Mouse (Mus musculus): Measurements from ENCODE around the gene Dad1.

Dad1 gene

DNA sequence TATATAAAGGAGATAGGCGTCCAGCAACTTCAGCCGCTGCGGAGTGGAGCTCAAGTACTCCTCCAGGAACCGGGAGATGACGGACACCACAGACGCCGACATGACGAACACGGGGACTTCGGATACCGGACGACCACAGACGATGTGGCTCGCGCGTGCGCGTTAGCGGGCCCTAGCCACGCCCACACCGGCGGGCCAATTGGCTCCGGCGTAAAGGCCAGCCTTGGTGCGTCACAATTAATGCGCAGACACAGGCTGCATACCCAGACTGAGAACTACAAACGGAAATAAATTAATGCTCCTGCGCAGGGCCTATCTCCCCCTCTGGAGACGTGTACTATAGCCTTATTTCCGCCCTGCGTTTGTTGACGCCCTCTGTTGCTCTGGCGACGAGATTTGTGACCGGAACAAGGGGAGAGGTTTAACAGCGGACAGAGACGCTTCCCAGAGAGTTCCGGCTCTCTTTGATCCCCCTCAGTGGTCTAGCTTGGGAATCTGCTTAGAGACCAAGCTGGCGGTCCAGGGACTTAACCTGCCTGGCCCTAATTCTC, at the start of gene Dad1, which contains the start of gene Abhd4:
Dad1 (minus strand) TSS at position 364 of the 551 bp plus-strand sequence.
Abhd4 (plus strand) TSS at position 448 of the 551 bp plus-strand sequence.
- peak; percentile 97 to 98 for DNase-seq (ENCODE audit: low spot score in 2 of 2)

DNA sequence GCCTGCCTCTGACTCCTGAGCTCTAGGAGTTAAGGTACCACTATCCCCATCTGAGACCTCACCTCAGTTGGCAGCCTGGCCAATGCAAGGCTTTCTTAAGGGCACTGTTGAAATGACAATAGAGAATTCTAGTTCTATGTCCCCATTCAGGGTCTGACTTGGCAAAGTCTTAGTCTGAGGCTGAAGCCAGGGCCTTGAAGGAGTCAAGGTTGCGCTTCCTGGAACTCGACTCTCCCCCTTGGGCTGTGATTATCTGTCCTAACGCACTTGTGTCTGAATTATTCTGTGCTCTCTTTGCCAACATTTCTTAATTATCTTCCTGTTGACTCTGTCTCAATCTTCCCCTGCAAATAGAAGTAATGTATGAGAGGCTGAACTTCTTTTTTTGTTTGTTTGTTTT, 46.8 kb upstream of the Dad1 start:
- no peak for DNase-seq (ENCODE audit: low spot score in 2 of 2)

DNA sequence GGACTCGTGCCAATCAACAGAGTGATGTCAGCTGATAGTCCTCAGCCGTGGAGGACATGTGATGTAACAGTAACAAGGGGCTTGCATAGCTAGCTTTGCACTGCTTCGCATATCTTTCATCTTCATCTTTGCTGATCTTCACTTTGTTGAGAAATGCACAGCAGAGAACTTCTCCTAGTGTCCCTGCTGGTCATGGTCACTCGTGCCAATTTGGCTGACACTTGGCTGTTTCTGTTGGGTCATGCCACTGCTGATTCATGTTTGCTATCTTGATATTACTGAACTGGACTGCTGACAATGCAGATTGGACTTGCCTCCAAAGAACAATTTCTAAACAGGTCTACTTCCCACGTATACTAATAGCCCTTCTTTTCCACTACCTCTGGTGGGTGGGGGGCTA, 46.2 kb upstream of the Dad1 start:
- DNase-seq (ENCODE audit: low spot score in 2 of 2): no peak

DNA sequence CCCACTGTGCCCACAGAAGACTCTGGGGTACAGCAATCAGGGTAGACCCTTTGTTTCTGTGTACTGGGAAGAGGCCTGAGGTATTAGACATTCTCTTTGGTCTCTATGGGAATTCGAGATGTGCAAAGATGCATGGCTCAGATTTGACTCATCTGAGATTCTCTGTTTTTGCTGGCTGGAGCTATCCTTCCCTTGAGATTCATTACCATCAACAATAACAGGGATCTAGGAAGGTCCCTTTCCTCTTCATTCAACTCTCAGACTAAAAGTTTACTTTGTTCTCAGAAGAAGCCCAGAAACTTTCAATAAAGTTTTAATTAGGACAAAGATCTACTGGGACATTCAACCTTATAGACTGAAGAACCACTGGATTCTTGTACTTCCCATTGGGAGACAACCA, 30.9 kb upstream of the Dad1 start, which contains the start of gene Olfr49:
Olfr49 (minus strand) TSS at position 101 of the 400 bp plus-strand sequence.
- DNase-seq (ENCODE audit: low spot score in 2 of 2): no peak

DNA sequence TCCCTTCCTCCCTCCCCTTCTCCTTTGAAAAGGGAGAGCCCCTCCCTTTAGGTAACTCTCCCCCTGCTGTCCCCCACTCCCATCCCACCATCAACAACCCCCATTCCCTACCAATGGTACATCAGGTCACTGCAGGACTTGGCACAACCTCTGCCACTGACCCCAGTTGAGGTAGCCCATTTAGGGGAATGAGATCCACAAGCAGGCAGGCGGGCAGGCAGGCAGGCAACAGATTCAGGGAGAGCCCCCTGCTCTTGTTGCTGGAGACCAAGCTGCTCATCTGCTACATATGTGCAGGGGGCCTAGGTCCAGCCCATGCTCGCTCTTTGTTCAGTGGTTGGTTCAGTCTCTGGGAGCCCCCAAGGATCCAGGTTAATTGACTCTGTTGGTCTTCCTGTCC, 22.5 kb upstream of the Dad1 start:
- DNase-seq (ENCODE audit: low spot score in 2 of 2): no peak

DNA sequence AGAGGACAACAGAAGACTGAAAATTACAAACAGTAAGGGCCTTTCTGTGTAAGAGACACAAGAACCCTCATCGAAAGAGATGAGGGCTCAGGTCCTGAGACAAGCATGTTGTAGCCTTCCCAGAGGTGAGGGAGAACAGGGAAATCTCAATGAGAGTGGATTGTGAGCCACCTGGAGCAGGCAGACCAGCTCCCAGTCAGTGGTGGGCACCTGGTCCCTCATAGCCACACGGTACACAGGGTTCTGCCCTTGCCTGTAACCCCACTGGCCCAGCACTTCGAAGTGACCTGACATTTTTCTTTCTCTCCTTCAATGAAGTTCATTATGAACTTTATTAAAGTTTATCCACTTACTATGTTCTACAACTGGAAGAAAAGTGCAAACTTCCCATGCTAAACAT, 18.8 kb upstream of the Dad1 start:
- no peak for DNase-seq (ENCODE audit: low spot score in 2 of 2)

DNA sequence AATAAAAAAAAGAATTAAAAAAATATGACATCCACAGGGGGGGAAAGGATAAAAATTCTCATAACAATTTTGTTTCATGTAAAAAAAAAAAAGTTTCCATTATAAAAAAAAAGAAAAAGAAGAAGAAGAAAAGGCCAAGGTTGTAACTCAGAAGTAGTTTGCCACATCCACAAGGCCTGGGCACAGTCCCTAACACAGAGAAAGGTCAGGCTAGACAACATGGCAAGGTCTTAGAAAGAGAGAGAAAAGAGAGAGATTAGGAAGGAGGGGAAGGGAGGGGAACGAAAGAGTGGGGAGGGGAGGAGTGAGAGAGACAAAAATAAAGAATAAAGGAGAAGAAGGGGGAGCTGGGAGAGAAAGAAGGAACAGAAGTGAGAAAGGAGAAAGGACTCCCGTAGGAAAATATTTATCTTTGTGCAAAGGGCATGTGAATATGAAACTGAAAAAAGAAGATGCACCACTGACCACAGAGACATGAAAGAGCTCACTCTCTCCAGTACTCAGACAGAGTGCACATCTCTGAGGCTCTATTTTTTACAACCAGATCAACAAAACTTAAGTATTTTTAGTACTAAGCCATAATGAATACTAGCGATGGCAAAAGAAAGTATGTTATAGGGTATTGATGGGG, 18.2 kb upstream of the Dad1 start:
- no peak for DNase-seq (ENCODE audit: low spot score in 2 of 2)

DNA sequence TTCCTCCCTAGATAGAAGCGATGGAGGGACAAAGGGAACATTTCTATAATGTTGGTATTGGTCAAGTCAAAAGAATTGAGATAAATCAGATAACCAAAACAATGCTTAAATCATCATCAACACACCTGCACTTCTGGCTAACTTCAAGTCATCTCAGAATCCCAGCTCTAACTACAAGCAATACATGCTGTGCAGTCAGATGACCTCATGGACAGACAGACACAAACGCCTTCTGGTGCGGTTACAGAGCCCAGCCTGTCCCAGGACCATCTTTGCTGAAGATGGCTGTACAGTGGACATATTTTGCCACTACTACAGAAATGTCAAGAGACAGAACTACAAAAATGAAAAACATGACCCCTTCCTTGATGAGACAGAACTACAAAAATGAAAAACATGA, 16.5 kb upstream of the Dad1 start:
- DNase-seq (ENCODE audit: low spot score in 2 of 2): no peak

DNA sequence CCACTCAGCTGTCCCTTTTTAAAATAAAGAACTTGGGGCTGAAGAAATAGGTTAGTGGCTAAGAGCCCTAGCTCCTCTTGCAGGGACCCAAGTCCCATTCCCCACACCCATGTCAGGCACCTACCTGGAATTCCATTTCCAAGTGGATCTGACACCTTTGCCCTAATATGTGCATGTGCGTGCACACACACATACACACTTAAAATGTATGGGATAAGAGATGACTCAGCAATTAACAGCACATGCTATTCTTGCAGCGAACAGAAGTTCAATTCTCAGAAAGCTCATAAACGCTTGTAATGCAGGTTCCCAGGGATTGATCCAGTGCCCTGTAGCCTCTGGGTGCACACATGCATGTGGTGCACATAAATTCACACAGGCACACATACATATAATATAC, 15.7 kb upstream of the Dad1 start:
- no peak for DNase-seq (ENCODE audit: low spot score in 2 of 2)

DNA sequence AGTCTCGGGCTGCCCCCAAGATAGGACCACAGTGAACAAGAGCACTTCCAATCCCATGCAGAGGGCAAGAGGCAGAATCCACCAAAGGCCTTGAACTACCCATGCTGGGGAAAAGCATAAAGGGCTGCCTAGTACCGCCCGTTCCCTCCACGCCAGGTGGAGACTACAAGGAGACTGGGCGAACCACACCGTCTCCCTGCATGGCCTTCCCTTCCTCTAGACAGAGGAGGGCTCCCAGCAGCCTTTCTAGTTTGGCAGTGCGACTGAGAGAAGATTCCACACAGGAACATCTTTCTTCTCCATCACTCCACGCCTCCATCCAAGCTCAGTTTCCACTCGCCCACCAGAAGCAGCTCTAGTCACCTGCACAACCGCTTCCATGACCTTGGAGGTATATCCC, 14.1 kb upstream of the Dad1 start:
- DNase-seq (ENCODE audit: low spot score in 2 of 2): no peak

DNA sequence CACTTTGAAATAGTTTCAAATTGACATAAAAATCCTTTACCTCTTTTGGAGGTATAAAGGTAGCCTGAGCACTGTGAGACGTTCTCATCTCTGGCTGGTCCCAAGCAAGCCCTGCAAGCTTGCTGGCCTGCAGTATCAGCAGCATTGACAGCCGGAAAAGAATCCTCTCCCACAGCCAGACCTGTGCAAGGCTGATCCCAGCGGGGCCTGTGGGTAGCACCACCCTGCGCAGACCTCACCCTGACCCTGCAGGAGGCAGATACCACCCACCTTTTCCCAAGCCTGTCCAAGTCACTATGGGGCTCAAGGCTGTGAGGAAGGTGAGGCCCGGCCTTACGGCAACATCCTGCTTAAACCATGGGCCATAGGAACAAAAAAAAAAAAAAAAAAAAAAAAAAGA, 12.0 kb upstream of the Dad1 start:
- no peak for DNase-seq (ENCODE audit: low spot score in 2 of 2)

DNA sequence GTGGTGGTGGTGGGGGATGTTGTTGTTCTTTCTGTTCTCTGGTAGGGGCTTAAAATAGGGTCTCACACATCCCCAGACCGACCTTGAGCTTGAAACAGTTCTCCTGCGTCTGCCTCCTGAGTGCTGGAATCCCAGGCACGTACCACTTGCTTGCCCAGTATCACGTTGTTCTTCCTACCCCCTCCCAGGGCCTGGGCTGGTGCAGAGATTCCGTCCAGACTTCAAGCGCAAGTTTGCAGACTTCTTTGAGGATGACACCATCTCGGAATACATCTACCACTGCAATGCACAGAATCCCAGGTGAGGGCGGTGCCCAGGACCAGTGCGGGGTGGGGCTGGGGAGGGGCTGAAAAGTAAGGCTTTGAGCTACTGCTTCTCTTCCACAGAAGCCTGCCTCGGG, 11.2 kb upstream of the Dad1 start:
- DNase-seq (ENCODE audit: low spot score in 2 of 2): no peak

DNA sequence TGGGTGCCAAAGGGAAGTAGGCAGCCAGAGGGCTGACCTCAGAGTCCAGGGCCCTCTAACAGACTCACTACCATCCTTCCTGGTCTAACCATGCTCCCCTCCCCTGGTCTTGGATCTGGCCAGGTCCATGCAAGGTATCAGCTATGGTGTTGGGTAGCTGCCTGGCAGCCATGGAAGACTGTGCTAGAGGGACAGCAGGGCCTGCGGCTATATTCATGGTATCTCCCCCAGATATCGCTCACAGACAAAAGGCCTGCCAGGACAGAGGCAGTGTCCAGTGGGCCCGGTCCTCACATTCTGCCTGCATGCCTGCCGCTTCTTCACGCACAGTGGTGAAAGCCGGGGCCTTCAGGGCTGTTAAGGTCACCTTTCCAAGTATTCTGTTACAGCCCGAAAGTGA, 10.3 kb upstream of the Dad1 start:
- DNase-seq (ENCODE audit: low spot score in 2 of 2): no peak

DNA sequence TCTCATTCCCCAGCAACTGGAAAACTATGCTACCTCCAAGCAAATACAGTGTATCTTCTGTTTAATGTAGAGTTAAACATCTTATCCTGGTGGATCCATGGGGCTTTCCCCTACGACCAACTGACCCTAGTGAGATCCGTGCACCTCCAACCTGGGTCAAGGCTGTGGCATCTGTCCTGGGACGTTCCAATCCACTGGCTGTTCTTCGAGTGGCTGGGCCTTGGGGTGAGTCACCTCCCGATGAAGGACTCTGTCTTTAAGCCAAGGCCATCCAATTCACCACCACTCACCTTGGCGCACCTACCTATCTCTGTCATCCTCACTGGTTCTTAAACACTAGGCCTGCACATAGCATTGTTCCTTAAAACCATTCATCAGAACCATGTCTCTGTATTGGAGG, 9.2 kb upstream of the Dad1 start:
- DNase-seq (ENCODE audit: low spot score in 2 of 2): no peak

DNA sequence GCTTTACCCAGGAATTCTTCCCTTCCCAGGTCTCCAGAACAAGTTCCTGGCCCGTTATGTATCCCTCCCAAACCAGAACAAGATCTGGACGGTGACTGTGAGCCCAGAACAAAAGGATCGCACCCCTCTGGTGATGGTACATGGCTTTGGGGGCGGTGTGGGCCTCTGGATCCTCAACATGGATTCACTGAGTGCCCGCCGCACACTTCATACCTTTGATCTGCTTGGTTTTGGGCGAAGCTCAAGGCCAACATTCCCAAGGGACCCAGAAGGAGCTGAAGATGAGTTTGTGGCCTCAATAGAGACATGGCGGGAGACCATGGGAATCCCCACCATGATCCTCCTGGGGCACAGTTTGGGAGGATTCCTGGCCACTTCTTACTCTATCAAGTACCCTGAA, 8.7 kb upstream of the Dad1 start:
- DNase-seq (ENCODE audit: low spot score in 2 of 2): no peak

DNA sequence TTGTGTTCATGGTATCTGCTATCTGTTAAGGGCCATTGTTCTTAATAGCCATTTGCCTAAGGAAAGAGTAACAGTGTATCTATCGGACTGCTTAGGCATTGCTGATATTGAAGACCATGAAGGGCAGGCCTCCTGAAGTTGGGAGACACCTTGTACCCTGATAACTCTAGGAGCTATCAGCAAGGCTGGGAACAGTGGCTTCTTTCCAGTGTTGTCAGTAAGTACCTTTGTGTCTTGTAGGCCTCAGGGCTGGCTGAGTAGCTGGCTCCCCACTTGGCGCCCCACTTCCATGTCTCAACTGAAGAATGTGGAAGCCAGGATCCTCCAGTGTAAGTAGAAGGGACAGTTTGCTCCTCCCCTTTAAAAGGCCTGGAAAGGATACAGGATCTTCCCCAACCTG, 7.5 kb upstream of the Dad1 start:
- DNase-seq (ENCODE audit: low spot score in 2 of 2): no peak

DNA sequence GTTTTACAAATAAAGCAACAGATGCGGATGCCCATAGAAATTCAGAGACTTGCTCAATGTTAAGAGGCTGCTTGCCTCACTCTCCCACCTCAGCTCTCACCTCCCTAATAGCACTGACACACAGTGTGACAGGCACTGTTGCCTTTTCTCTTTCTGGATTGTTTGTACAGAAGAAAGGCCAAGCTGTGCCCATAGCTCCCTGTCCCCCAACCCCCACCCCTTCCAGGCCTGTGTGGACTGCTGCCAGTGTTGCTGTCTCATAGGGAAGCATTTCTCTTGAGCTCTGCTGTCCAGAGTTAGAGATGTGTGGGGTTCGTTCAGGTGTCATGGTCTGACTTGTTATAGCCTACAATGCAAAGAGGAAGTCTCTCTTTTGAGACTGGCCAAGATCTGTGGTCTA, 6.3 kb upstream of the Dad1 start:
- DNase-seq (ENCODE audit: low spot score in 2 of 2): no peak

DNA sequence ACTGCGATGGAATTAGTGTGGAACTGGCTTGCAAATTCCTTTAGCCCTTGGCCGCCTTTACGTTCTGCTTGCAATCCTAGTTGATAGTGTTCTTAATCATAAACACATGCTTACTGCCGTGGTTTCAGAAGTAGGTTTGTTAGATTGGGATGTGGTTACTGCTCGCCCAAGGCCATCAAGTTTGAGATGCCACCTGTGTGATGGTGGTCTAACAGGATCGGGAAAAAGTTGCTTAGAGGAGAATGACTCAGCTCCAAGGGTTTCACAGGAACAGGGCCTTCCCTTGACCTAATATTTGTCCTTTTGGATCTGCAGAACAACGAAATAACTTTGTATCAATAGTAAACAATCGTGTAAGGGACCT, 5.8 kb upstream of the Dad1 start:
- no peak for DNase-seq (ENCODE audit: low spot score in 2 of 2)

DNA sequence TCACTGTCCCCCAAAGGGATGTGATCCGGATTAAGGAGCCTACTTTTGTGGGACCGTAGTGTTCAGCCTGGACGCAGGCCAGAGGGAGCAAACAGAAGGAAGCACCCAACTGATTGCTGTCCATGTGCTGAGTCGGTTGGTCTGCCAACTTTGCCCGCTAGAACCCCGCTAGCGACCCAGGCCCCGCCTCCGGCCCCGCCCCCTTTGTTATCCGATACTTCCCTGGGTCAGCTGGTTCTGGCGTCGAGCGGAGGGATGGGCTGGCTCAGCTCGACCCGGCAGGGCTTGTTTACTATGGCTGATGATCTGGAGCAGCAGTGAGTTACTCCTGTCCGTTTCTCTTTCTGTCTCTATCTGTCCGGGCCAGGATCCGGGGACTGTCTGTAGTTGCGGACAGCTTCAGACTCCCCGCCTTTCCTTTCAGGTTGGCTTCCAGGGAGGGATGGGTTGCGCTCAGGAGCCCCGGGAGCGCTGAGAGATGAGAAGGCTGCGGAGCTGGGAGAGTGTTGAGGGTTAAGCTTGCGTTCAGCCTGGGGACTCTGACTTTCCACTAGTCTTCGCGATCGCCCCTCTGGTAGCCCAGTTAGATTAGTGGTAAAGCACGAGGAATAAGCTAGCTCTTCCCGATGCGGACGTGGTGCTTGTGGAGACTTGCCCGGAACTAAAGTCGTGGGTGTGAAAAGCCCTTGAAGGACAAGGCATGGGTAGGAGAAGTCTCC, 5.3 kb upstream of the Dad1 start:
- peak; percentile 77 for DNase-seq (ENCODE audit: low spot score in 2 of 2)

DNA sequence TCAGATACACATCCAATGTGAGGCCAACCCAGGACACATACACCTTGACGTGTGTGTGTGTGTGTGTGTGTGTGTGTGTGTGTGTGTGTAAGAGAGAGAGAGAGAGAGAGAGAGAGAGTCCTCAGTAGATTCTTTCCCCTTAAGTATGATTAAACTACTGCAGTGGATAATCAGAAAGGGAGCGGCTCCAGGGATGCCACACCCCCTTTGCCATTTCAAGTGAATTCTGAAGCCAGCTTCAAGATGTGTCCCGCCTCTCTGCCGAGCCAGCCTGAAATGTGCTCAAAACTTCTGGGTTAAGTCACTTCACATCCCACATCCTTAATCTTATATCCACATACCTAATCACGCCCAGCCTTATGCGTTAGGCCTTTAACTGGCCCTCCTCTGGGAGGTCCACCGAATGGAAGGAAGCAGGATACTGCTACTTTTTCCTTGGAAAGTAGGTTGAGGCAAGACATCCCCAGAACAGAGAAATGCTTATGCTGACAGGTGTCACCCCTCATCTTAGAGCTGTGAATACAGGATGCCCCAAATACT, 4.3 kb upstream of the Dad1 start:
- no peak for DNase-seq (ENCODE audit: low spot score in 2 of 2)

DNA sequence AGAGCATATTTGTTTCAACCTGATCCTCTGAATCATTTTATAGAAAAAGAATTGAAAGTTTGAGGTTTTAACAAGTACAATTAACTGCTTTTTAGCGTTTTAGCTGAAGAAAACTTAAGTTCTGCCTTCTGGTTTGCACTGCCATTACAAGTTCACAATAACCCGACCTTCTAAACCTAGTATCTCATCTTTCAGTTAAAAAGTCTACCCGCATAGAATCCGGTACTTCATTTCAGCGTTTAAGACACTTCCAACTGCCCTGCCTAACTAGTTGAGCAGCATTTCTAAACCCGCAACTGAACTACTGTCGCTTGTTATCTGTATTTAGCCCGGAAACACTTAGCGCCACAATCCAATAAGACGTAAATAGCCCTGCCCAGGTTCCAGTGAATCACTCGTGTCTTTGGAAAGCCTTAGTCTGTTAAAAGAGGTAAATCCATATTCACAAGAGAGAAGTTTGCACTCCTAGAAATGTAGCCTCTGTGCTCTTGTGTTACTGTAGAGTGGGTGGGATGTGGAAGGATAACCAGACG, 832 bp upstream of the Dad1 start:
- no peak for DNase-seq (ENCODE audit: low spot score in 2 of 2)

DNA sequence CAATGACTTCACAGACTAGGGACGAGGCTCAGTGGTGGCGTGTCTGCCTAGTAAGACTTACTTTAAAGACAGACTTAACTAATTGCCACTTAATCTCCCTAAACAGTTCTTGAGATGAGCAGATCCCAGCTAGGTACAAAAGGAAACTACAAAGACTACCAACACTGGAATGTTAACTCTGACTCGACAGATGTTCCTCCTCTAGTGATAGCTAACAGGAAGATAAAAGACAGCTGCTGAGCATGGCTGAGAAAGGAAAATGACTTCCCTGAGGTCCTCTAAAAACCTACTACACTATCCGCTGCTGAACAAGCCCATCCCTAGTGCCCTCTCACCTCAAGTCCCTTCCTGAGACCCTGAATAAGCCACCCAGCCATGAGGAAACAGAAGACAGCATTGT, 3.8 kb downstream of the Dad1 start:
- no peak for DNase-seq (ENCODE audit: low spot score in 2 of 2)

DNA sequence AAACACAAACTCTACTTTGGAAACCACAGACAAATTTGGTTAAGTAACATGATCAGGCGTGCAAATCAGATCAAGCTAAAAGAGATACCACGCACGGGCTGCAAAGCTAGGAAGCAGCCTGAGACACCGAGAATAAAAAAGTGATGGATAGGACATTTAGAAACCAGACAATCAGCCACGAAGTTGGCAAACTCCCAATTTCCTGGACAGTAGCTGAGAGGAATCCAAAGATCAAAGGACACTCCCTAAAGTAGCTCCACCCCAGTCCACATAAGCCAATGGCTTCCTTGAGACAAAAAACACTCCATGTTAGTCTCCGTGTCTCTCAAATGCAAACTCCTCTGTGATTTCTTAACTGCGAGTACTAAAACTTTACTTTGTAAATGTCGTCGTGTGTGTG, 4.6 kb downstream of the Dad1 start:
- DNase-seq (ENCODE audit: low spot score in 2 of 2): no peak

All from frontal cortex, postnatal 36 days (tissue).